Mouse (Mus musculus): ENCODE results near the gene Golga5. TPM values are rescaled to one million over a fixed set of nuclear protein-coding genes. Genes with fewer than 3 reads are reported as not detected.

Gene Golga5
- polyA plus RNA-seq, 1 experiment = 0.53 TPM

GRCm38 (mm10) chr12:102426285-102426684 is 42.6 kb upstream of the Golga5 start:
- no peaks in the 10 kb centered on the region for H3K27me3 ChIP-seq (ENCODE audit: control insufficient read depth)
- H3K36me3 ChIP-seq (ENCODE audit: control insufficient read depth) = peaks cover 30% of the 10 kb centered on the region
- peaks cover 67% of the 10 kb centered on the region for H3K4me1 ChIP-seq (ENCODE audit: control insufficient read depth)
- no peaks in the 10 kb centered on the region for H3K9me3 ChIP-seq (ENCODE audit: control insufficient read depth, low read length)
- peak overlapping the region; percentile 48 for H3K4me3 ChIP-seq (replicated peaks)
- peak; percentile 67 for TF ChIP-seq GATA1 (IDR thresholded peaks at IDR 0.05; ENCODE audit: low read length)
- peak; percentile 84 for TF ChIP-seq TAL1 (IDR thresholded peaks at IDR 0.05; ENCODE audit: low read length)

- H3K9me3 ChIP-seq (ENCODE audit: control insufficient read depth, low read length) = no peaks in the 10 kb centered on the region
- H3K36me3 ChIP-seq (ENCODE audit: control insufficient read depth) = peaks cover 30% of the 10 kb centered on the region
- H3K4me3 ChIP-seq (replicated peaks) = peak overlapping the region; percentile 52
- peaks cover 67% of the 10 kb centered on the region for H3K4me1 ChIP-seq (ENCODE audit: control insufficient read depth)
- no peaks in the 10 kb centered on the region for H3K27me3 ChIP-seq (ENCODE audit: control insufficient read depth)
- TF ChIP-seq GATA1 (IDR thresholded peaks at IDR 0.05; ENCODE audit: low read length) (no peak), TAL1 (IDR thresholded peaks at IDR 0.05; ENCODE audit: low read length) (no peak)
These were observed 39.3 kb upstream of the Golga5 start for GRCm38 (mm10) chr12:102429656-102430055.

- H3K9me3 ChIP-seq (ENCODE audit: control insufficient read depth, low read length) = no peaks in the 10 kb centered on the region
- H3K27me3 ChIP-seq (ENCODE audit: control insufficient read depth) = no peaks in the 10 kb centered on the region
- H3K36me3 ChIP-seq (ENCODE audit: control insufficient read depth) = peaks cover 24% of the 10 kb centered on the region
- H3K4me3 ChIP-seq (replicated peaks) = peak overlapping the region; percentile 52
- H3K4me1 ChIP-seq (ENCODE audit: control insufficient read depth) = peaks cover 67% of the 10 kb centered on the region
- TF ChIP-seq TAL1 (IDR thresholded peaks at IDR 0.05; ENCODE audit: low read length) (no peak), GATA1 (IDR thresholded peaks at IDR 0.05; ENCODE audit: low read length) (peak; percentile 58)
These were observed 38.7 kb upstream of the Golga5 start for GRCm38 (mm10) chr12:102430228-102430627.

GRCm38 (mm10) chr12:102432238-102432637 is 36.7 kb upstream of the Golga5 start:
- peaks cover 24% of the 10 kb centered on the region for H3K36me3 ChIP-seq (ENCODE audit: control insufficient read depth)
- peaks cover 67% of the 10 kb centered on the region for H3K4me1 ChIP-seq (ENCODE audit: control insufficient read depth)
- no peaks in the 10 kb centered on the region for H3K27me3 ChIP-seq (ENCODE audit: control insufficient read depth)
- no peaks in the 10 kb centered on the region for H3K9me3 ChIP-seq (ENCODE audit: control insufficient read depth, low read length)
- TF ChIP-seq GATA1 (IDR thresholded peaks at IDR 0.05; ENCODE audit: low read length) (no peak), TAL1 (IDR thresholded peaks at IDR 0.05; ENCODE audit: low read length) (no peak)
- no peak overlapping the region for H3K4me3 ChIP-seq (replicated peaks)

GRCm38 (mm10) chr12:102434107-102434506 is 34.8 kb upstream of the Golga5 start:
- TF ChIP-seq TAL1 (IDR thresholded peaks at IDR 0.05; ENCODE audit: low read length) = no peak
- Histone ChIP-seq H3K4me1 (ENCODE audit: control insufficient read depth) (peaks cover 83% of the 10 kb centered on the region), H3K9me3 (ENCODE audit: control insufficient read depth, low read length) (no peaks in the 10 kb centered on the region), H3K4me3 (replicated peaks) (peak overlapping the region; percentile 3), H3K36me3 (ENCODE audit: control insufficient read depth) (peaks cover 24% of the 10 kb centered on the region), H3K27me3 (ENCODE audit: control insufficient read depth) (peaks cover 2% of the 10 kb centered on the region; the same call in 1 of the 2 replicates)

- H3K36me3 ChIP-seq (ENCODE audit: control insufficient read depth) = peaks cover 22% of the 10 kb centered on the region
- no peaks in the 10 kb centered on the region for H3K9me3 ChIP-seq (ENCODE audit: control insufficient read depth, low read length)
- H3K4me1 ChIP-seq (ENCODE audit: control insufficient read depth) = peaks cover 82% of the 10 kb centered on the region
- H3K27me3 ChIP-seq (ENCODE audit: control insufficient read depth) = peaks cover 2% of the 10 kb centered on the region; the same call in 1 of the 2 replicates
- no peak for TF ChIP-seq TAL1 (IDR thresholded peaks at IDR 0.05; ENCODE audit: low read length)
- no peak for TF ChIP-seq GATA1 (IDR thresholded peaks at IDR 0.05; ENCODE audit: low read length)
- H3K4me3 ChIP-seq (replicated peaks) = peak overlapping the region; percentile 88
These were observed 31.9 kb upstream of the Golga5 start for GRCm38 (mm10) chr12:102436939-102437526.

GRCm38 (mm10) chr12:102437952-102438351 is 31.0 kb upstream of the Golga5 start:
- peaks cover 13% of the 10 kb centered on the region for H3K36me3 ChIP-seq (ENCODE audit: control insufficient read depth)
- peaks cover 2% of the 10 kb centered on the region; the same call in 1 of the 2 replicates for H3K27me3 ChIP-seq (ENCODE audit: control insufficient read depth)
- peaks cover 73% of the 10 kb centered on the region for H3K4me1 ChIP-seq (ENCODE audit: control insufficient read depth)
- TF ChIP-seq TAL1 (IDR thresholded peaks at IDR 0.05; ENCODE audit: low read length) (no peak), GATA1 (IDR thresholded peaks at IDR 0.05; ENCODE audit: low read length) (no peak)
- H3K9me3 ChIP-seq (ENCODE audit: control insufficient read depth, low read length) = no peaks in the 10 kb centered on the region
- H3K4me3 ChIP-seq (replicated peaks) = peak overlapping the region; percentile 88

GRCm38 (mm10) chr12:102438983-102439631 is 29.8 kb upstream of the Golga5 start:
- peaks cover 2% of the 10 kb centered on the region; the same call in 1 of the 2 replicates for H3K27me3 ChIP-seq (ENCODE audit: control insufficient read depth)
- H3K4me3 ChIP-seq (replicated peaks) = peak overlapping the region; percentile 88
- peaks cover 3% of the 10 kb centered on the region for H3K36me3 ChIP-seq (ENCODE audit: control insufficient read depth)
- no peaks in the 10 kb centered on the region for H3K9me3 ChIP-seq (ENCODE audit: control insufficient read depth, low read length)
- H3K4me1 ChIP-seq (ENCODE audit: control insufficient read depth) = peaks cover 66% of the 10 kb centered on the region
- TF ChIP-seq TAL1 (IDR thresholded peaks at IDR 0.05; ENCODE audit: low read length) = no peak
- TF ChIP-seq GATA1 (IDR thresholded peaks at IDR 0.05; ENCODE audit: low read length) = no peak

GRCm38 (mm10) chr12:102439632-102440023 is 29.3 kb upstream of the Golga5 start, which contains the start of gene Lgmn:
Gene Lgmn (minus strand): TSS chr12:102439813.
- no peak for TF ChIP-seq GATA1 (IDR thresholded peaks at IDR 0.05; ENCODE audit: low read length)
- no peak for TF ChIP-seq TAL1 (IDR thresholded peaks at IDR 0.05; ENCODE audit: low read length)
- Histone ChIP-seq H3K36me3 (ENCODE audit: control insufficient read depth) (no peaks in the 10 kb centered on the region; the same call in 1 of the 2 replicates), H3K9me3 (ENCODE audit: control insufficient read depth, low read length) (no peaks in the 10 kb centered on the region)

More at GRCm38 (mm10) chr12:102439632-102440023, 29.3 kb upstream of the Golga5 start, which contains the start of gene Lgmn:
- H3K4me3 ChIP-seq (replicated peaks) = peak within 1 kb of the TSS; percentile 88
- H3K4me1 ChIP-seq (ENCODE audit: control insufficient read depth) = peaks cover 61% of the 10 kb centered on the region
- peaks cover 2% of the 10 kb centered on the region; the same call in 1 of the 2 replicates for H3K27me3 ChIP-seq (ENCODE audit: control insufficient read depth)
